In genomic region chr19:57536512-57536911, GRCm38 (mm10) we compare ENCODE assay signal across 28 mouse cellular contexts.
A peak's percentile ranks its signal among the peaks of the same experiment; 100 is the strongest.
DNase-seq lines count a peak whose midpoint lies in the region; ATAC-seq and TF ChIP-seq lines count a peak whose summit lies in the region.
"Had no signal": no experiment of that assay in that cellular context is flagged by ENCODE, and none has a peak within 500 bp of the region (broad histone marks: within the 10 kb centered on the region; RNA-seq: fewer than 3 reads in every experiment).

No protein-coding gene starts in this region.

- no peak for TF ChIP-seq CTCF in hindbrain, postnatal 0 days (IDR thresholded peaks at IDR 0.05; ENCODE audit: low read depth)

- peaks cover 13% of the 10 kb centered on the region; the same call in 1 of the 2 replicates for H3K4me1 ChIP-seq in forebrain, embryonic 14.5 days (ENCODE audit: control insufficient read depth, insufficient read depth, low read length)
- H3K4me1 ChIP-seq in forebrain, embryonic 12.5 days = peaks cover 15% of the 10 kb centered on the region
- H3K4me1 ChIP-seq in hindbrain, postnatal 0 days (ENCODE audit: insufficient read depth, low read length) = no peaks in the 10 kb centered on the region
- peaks cover 16% of the 10 kb centered on the region for H3K4me1 ChIP-seq in hindbrain, embryonic 10.5 days (replicated peaks)
- H3K4me1 ChIP-seq in embryonic facial prominence, embryonic 10.5 days = peaks cover 31% of the 10 kb centered on the region
- peaks cover 21% of the 10 kb centered on the region for H3K4me1 ChIP-seq in midbrain, embryonic 16.5 days (ENCODE audit: control insufficient read depth, insufficient read depth, low read length)
- no peaks in the 10 kb centered on the region for H3K4me1 ChIP-seq in kidney, embryonic 16.5 days (ENCODE audit: insufficient read depth, low read length)
- H3K4me1 ChIP-seq: heart, embryonic 15.5 days; lung, embryonic 15.5 days; stomach, embryonic 15.5 days had no signal

- H3K9me3 ChIP-seq in forebrain, embryonic 14.5 days (replicated peaks; ENCODE audit: control insufficient read depth, low read length) = no peaks in the 10 kb centered on the region
- H3K9me3 ChIP-seq in forebrain, embryonic 12.5 days = no peaks in the 10 kb centered on the region
- H3K9me3 ChIP-seq in hindbrain, postnatal 0 days (ENCODE audit: low read length) = peaks cover 4% of the 10 kb centered on the region; the same call in 1 of the 2 replicates
- H3K9me3 ChIP-seq in hindbrain, embryonic 10.5 days = 0 out of 2 replicates have a peak, but pooled peaks cover 6% of the 10 kb centered on the region
- 0 out of 2 replicates have a peak, but pooled peaks cover 5% of the 10 kb centered on the region for H3K9me3 ChIP-seq in embryonic facial prominence, embryonic 10.5 days
- H3K9me3 ChIP-seq in midbrain, embryonic 16.5 days (replicated peaks; ENCODE audit: control insufficient read depth, low read length, poor library complexity, severe bottlenecking) = no peaks in the 10 kb centered on the region
- H3K9me3 ChIP-seq in kidney, embryonic 16.5 days (ENCODE audit: low read length) = peaks cover 5% of the 10 kb centered on the region; the same call in 1 of the 2 replicates
- H3K9me3 ChIP-seq: G1E; heart, embryonic 10.5 days; heart, embryonic 15.5 days; lung, embryonic 15.5 days; neural tube, embryonic 13.5 days; stomach, embryonic 15.5 days had no signal

- no peak overlapping the region for H3K4me3 ChIP-seq in forebrain, embryonic 14.5 days (ENCODE audit: low read depth, low read length)
- H3K4me3 ChIP-seq in forebrain, embryonic 12.5 days (replicated peaks) = no peak overlapping the region
- H3K4me3 ChIP-seq in hindbrain, postnatal 0 days (ENCODE audit: low read length) = no peak overlapping the region
- H3K4me3 ChIP-seq in hindbrain, embryonic 10.5 days = no peak overlapping the region
- H3K4me3 ChIP-seq in embryonic facial prominence, embryonic 10.5 days = no peak overlapping the region
- H3K4me3 ChIP-seq in midbrain, embryonic 16.5 days (ENCODE audit: low read depth, low read length) = no peak overlapping the region
- no peak overlapping the region for H3K4me3 ChIP-seq in kidney, embryonic 16.5 days (ENCODE audit: low read length)
- H3K4me3 ChIP-seq: embryonic facial prominence, embryonic 13.5 days; heart, embryonic 10.5 days; heart, embryonic 15.5 days; lung, embryonic 15.5 days; neural tube, embryonic 13.5 days; stomach, embryonic 15.5 days had no signal

- H3K4me2 ChIP-seq in forebrain, embryonic 14.5 days (ENCODE audit: low read length) = no peak overlapping the region
- no peak overlapping the region for H3K4me2 ChIP-seq in forebrain, embryonic 12.5 days
- no peak overlapping the region for H3K4me2 ChIP-seq in hindbrain, postnatal 0 days (ENCODE audit: low read depth, low read length)
- no peak overlapping the region for H3K4me2 ChIP-seq in midbrain, embryonic 16.5 days (ENCODE audit: low read length)
- H3K4me2 ChIP-seq in kidney, embryonic 16.5 days (replicated peaks; ENCODE audit: low read depth, low read length) = no peak overlapping the region
- H3K4me2 ChIP-seq: embryonic facial prominence, embryonic 13.5 days; heart, embryonic 15.5 days; liver, embryonic 11.5 days; lung, embryonic 15.5 days; neural tube, embryonic 13.5 days; stomach, embryonic 15.5 days had no signal

- no peak overlapping the region for H3K27ac ChIP-seq in forebrain, embryonic 14.5 days (ENCODE audit: low read depth, low read length)
- no peak overlapping the region for H3K27ac ChIP-seq in forebrain, embryonic 12.5 days
- H3K27ac ChIP-seq in hindbrain, postnatal 0 days = no peak overlapping the region; the same call in 1 of the 2 replicates
- no peak overlapping the region for H3K27ac ChIP-seq in hindbrain, embryonic 10.5 days
- H3K27ac ChIP-seq in embryonic facial prominence, embryonic 10.5 days (replicated peaks) = peak overlapping the region; percentile 35; the same call in 1 of the 2 replicates
- H3K27ac ChIP-seq in midbrain, embryonic 16.5 days (ENCODE audit: low read length) = peak overlapping the region; percentile 17
- no peak overlapping the region for H3K27ac ChIP-seq in kidney, embryonic 16.5 days (ENCODE audit: low read length)
- H3K27ac ChIP-seq: embryonic facial prominence, embryonic 13.5 days; heart, embryonic 10.5 days; heart, embryonic 15.5 days; lung, embryonic 15.5 days; neural tube, embryonic 13.5 days; stomach, embryonic 15.5 days had no signal

- 13% methylated on average over 5 of the region's 5 CpGs for WGBS in forebrain, embryonic 14.5 days
- 24% methylated on average over 5 of the region's 5 CpGs for WGBS in forebrain, embryonic 12.5 days
- WGBS in hindbrain, postnatal 0 days = 47% methylated on average over 5 of the region's 5 CpGs
- WGBS in hindbrain, embryonic 10.5 days = 69% methylated on average over 5 of the region's 5 CpGs
- WGBS in embryonic facial prominence, embryonic 10.5 days = 53% methylated on average over 5 of the region's 5 CpGs
- 33% methylated on average over 5 of the region's 5 CpGs for WGBS in midbrain, embryonic 16.5 days
- 51% methylated on average over 5 of the region's 5 CpGs for WGBS in kidney, embryonic 16.5 days

- H3K9ac ChIP-seq in forebrain, embryonic 14.5 days (ENCODE audit: low read length) = no peak overlapping the region
- no peak overlapping the region for H3K9ac ChIP-seq in forebrain, embryonic 12.5 days
- no peak overlapping the region for H3K9ac ChIP-seq in hindbrain, postnatal 0 days (replicated peaks; ENCODE audit: low read length)
- H3K9ac ChIP-seq in midbrain, embryonic 16.5 days (ENCODE audit: low read depth, low read length) = no peak overlapping the region
- H3K9ac ChIP-seq in kidney, embryonic 16.5 days (replicated peaks; ENCODE audit: low read length) = no peak overlapping the region
- H3K9ac ChIP-seq: heart, embryonic 15.5 days; lung, embryonic 15.5 days; neural tube, embryonic 13.5 days; stomach, embryonic 15.5 days had no signal

- no peaks in the 10 kb centered on the region for H3K27me3 ChIP-seq in forebrain, embryonic 14.5 days (replicated peaks; ENCODE audit: control insufficient read depth, insufficient read depth, low read length)
- peaks cover 8% of the 10 kb centered on the region; the same call in 1 of the 2 replicates for H3K27me3 ChIP-seq in forebrain, embryonic 12.5 days
- H3K27me3 ChIP-seq in hindbrain, postnatal 0 days (ENCODE audit: insufficient read depth, low read length) = no peaks in the 10 kb centered on the region
- H3K27me3 ChIP-seq in hindbrain, embryonic 10.5 days (ENCODE audit: insufficient read depth, poor library complexity, severe bottlenecking) = no peaks in the 10 kb centered on the region
- H3K27me3 ChIP-seq in embryonic facial prominence, embryonic 10.5 days (replicated peaks; ENCODE audit: low read depth, poor library complexity, severe bottlenecking) = no peaks in the 10 kb centered on the region
- no peaks in the 10 kb centered on the region for H3K27me3 ChIP-seq in midbrain, embryonic 16.5 days (ENCODE audit: control insufficient read depth, insufficient read depth, low read depth, low read length)
- H3K27me3 ChIP-seq in kidney, embryonic 16.5 days (ENCODE audit: insufficient read depth, low read length) = no peaks in the 10 kb centered on the region
- H3K27me3 ChIP-seq: embryonic facial prominence, embryonic 13.5 days; heart, embryonic 15.5 days; lung, embryonic 15.5 days; neural tube, embryonic 13.5 days; stomach, embryonic 15.5 days had no signal

- peak; percentile 54 for DNase-seq in forebrain, embryonic 14.5 days (ENCODE audit: low spot score)
- DNase-seq in hindbrain, postnatal 0 days (ENCODE audit: low spot score) = no peak
- DNase-seq in hindbrain, embryonic 10.5 days (ENCODE audit: low spot score) = no peak
- no peak for DNase-seq in embryonic facial prominence, embryonic 10.5 days (ENCODE audit: low spot score)
- no peak for DNase-seq in thymus, adult 18-20 months
- DNase-seq: adrenal gland, postnatal 10 days; cerebellum, adult 11 months; cerebellum, adult 9-10 months; embryo, embryonic 11 days; gastrocnemius, postnatal 25 days; heart, adult 11 months; kidney, adult 9 months; kidney, postnatal 25 days; lung, postnatal 36 days; right cerebral cortex, postnatal 14 days; thymus, postnatal 25 days had no signal

- peak; percentile 29; the same call in 1 of the 2 replicates for ATAC-seq in forebrain, embryonic 14.5 days
- ATAC-seq in forebrain, embryonic 12.5 days (ENCODE audit: low FRiP score) = no peak
- ATAC-seq in hindbrain, postnatal 0 days = 0 out of 2 replicates have a peak, but pooled peaks have one; percentile 35
- no peak for ATAC-seq in midbrain, embryonic 16.5 days
- no peak for ATAC-seq in kidney, embryonic 16.5 days (ENCODE audit: low FRiP score, low TSS enrichment)
- ATAC-seq: intestine, postnatal 0 days had no signal

- no peaks in the 10 kb centered on the region for H3K36me3 ChIP-seq in forebrain, embryonic 14.5 days (ENCODE audit: control insufficient read depth, insufficient read depth, low read length)
- H3K36me3 ChIP-seq in forebrain, embryonic 12.5 days (replicated peaks) = no peaks in the 10 kb centered on the region
- no peaks in the 10 kb centered on the region for H3K36me3 ChIP-seq in hindbrain, postnatal 0 days (ENCODE audit: insufficient read depth, low read length)
- no peaks in the 10 kb centered on the region for H3K36me3 ChIP-seq in hindbrain, embryonic 10.5 days
- no peaks in the 10 kb centered on the region for H3K36me3 ChIP-seq in embryonic facial prominence, embryonic 10.5 days (replicated peaks)
- H3K36me3 ChIP-seq in midbrain, embryonic 16.5 days (ENCODE audit: control insufficient read depth, insufficient read depth, low read length) = no peaks in the 10 kb centered on the region
- no peaks in the 10 kb centered on the region for H3K36me3 ChIP-seq in kidney, embryonic 16.5 days (ENCODE audit: insufficient read depth, low read length)
- H3K36me3 ChIP-seq: embryonic facial prominence, embryonic 13.5 days; G1E; heart, embryonic 10.5 days; heart, embryonic 15.5 days; lung, embryonic 15.5 days; neural tube, embryonic 13.5 days; stomach, embryonic 15.5 days had no signal

Comparison
In these comparisons a context has a peak if more than half of its experiments do, and no peak if none do; other contexts are left out.
1. ATAC-seq: peak in forebrain, embryonic 14.5 days (single experiment) and hindbrain, postnatal 0 days (single experiment); none in forebrain, embryonic 12.5 days (single experiment), midbrain, embryonic 16.5 days (single experiment) and kidney, embryonic 16.5 days (single experiment).
2. H3K27ac ChIP-seq: peak in embryonic facial prominence, embryonic 10.5 days (single experiment) and midbrain, embryonic 16.5 days (single experiment); none in forebrain, embryonic 14.5 days (single experiment), forebrain, embryonic 12.5 days (single experiment), hindbrain, postnatal 0 days (single experiment), hindbrain, embryonic 10.5 days (single experiment) and kidney, embryonic 16.5 days (single experiment).